ENCODE assay signal across 21 mouse cellular contexts in the genomic region with DNA sequence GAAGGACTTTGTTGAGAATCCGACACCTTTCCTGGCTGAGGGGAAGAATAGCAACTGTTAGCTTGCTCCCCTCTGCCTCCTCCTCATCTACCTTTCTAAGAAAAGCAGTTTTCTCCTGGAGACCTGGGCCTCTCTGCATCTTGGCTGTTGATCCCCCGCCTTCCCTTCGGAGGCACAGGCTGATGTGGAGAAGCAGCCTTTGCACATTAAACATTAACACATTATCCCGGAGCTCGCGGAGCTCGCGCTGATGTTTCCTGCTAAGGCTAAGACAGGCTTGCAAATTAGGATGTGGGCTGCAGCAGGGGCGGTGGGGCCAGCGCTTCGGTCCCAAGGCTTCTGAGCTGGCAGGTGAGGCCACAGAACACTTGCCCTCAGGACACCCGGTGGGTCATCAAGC.
DNase-seq lines count a peak whose midpoint lies in the region; ATAC-seq and TF ChIP-seq lines count a peak whose summit lies in the region.
"Had no signal": no experiment of that assay in that cellular context is flagged by ENCODE, and none has a peak within 500 bp of the region (broad histone marks: within the 10 kb centered on the region; RNA-seq: fewer than 3 reads in every experiment).

No protein-coding gene starts in this region.

- H3K9ac ChIP-seq in midbrain, embryonic 15.5 days, result no peak overlapping the region
- H3K9ac ChIP-seq: forebrain, embryonic 15.5 days; liver, embryonic 14.5 days; stomach, embryonic 15.5 days had no signal

- DNase-seq in frontal cortex, adult 2 months (ENCODE audit: extremely low spot score in 1 of 2, low spot score in 1 of 2), result peak; percentile 38 to 50
- peak; percentile 34 to 47 for DNase-seq in left cerebral cortex, postnatal 36 days (ENCODE audit: low spot score in 2 of 2)
- no peak for DNase-seq in left cerebral cortex, postnatal 4 days
- peak; percentile 40 for DNase-seq in kidney, adult 9 months
- no peak for DNase-seq in layer of hippocampus, adult 2 months (ENCODE audit: low spot score in 2 of 2)
- DNase-seq: adrenal gland, postnatal 25 days; cerebellum, adult 9-10 months; gastrocnemius, postnatal 10 days; heart, adult 2 months; heart, postnatal 10 days; lung, postnatal 36 days; spleen, adult 18-20 months; thymus, postnatal 25 days had no signal

- no peak for ATAC-seq in frontal cortex, adult (ENCODE audit: low TSS enrichment)
- ATAC-seq in midbrain, embryonic 15.5 days (replicated peaks), result no peak
- no peak for ATAC-seq in megakaryocyte, adult 5-6 weeks (ENCODE audit: poor library complexity, severe bottlenecking)
- ATAC-seq: forebrain, embryonic 15.5 days; hindbrain, postnatal 0 days had no signal

- no peak overlapping the region for H3K4me3 ChIP-seq in midbrain, embryonic 15.5 days
- H3K4me3 ChIP-seq in layer of hippocampus, adult 2 months, result no peak overlapping the region
- H3K4me3 ChIP-seq: forebrain, embryonic 15.5 days; heart, adult 2 months; stomach, embryonic 15.5 days had no signal

- H3K9me3 ChIP-seq in midbrain, embryonic 15.5 days, result no peaks in the 10 kb centered on the region
- H3K9me3 ChIP-seq: forebrain, embryonic 15.5 days; stomach, embryonic 15.5 days had no signal

- 34% methylated on average over 12 of the region's 12 CpGs for WGBS in midbrain, embryonic 15.5 days

- H3K36me3 ChIP-seq in midbrain, embryonic 15.5 days (replicated peaks), result no peaks in the 10 kb centered on the region
- H3K36me3 ChIP-seq: forebrain, embryonic 15.5 days; stomach, embryonic 15.5 days had no signal

- TF ChIP-seq CTCF in layer of hippocampus, adult 2 months (conservative IDR thresholded peaks at IDR 0.05), result no peak

- H3K27me3 ChIP-seq in midbrain, embryonic 15.5 days (replicated peaks), result no peaks in the 10 kb centered on the region
- H3K27me3 ChIP-seq: CH12.LX; forebrain, embryonic 15.5 days; stomach, embryonic 15.5 days had no signal

- peak overlapping the region; percentile 45; the same call in 1 of the 2 replicates for H3K27ac ChIP-seq in midbrain, embryonic 15.5 days
- H3K27ac ChIP-seq in layer of hippocampus, adult 2 months, result no peak overlapping the region
- H3K27ac ChIP-seq: forebrain, embryonic 15.5 days; heart, adult 2 months; hindbrain, postnatal 0 days; liver, embryonic 14.5 days; stomach, embryonic 15.5 days had no signal

- H3K4me1 ChIP-seq in midbrain, embryonic 15.5 days, result peaks cover 20% of the 10 kb centered on the region

- no peak overlapping the region for H3K4me2 ChIP-seq in midbrain, embryonic 15.5 days
- H3K4me2 ChIP-seq: forebrain, embryonic 15.5 days; stomach, embryonic 15.5 days had no signal

- intact Hi-C loops in left cerebral cortex, postnatal 36 days (cut with DNase I), result no loop called here
- intact Hi-C loops in left cerebral cortex, postnatal 4 days (cut with DNase I), result no loop called here

Comparison
In these comparisons a context has a peak if more than half of its experiments do, and no peak if none do; other contexts are left out.
1. DNase-seq: peak in frontal cortex, adult 2 months (2 of 2), left cerebral cortex, postnatal 36 days (2 of 2) and kidney, adult 9 months (single experiment); none in left cerebral cortex, postnatal 4 days (single experiment) and layer of hippocampus, adult 2 months (0 of 2).